Mouse (Mus musculus): ENCODE measurements at regions not wholly inside any gene's neighbourhood (a gene's known extent, or its start where the extent isn't known, plus 50 kb on each side); places are given as distances from the start of the nearest gene placed in this dataset.
A peak's percentile ranks its signal among the peaks of the same experiment; 100 is the strongest.

- DNase-seq, result no peak
These were observed 130.2 kb upstream of the Fstl4 start for GRCm38 (mm10) chr11:52634189-52634588.

- peak; percentile 70 for DNase-seq
These were observed 128.6 kb upstream of the Fstl4 start for GRCm38 (mm10) chr11:52635716-52636389.

DNA sequence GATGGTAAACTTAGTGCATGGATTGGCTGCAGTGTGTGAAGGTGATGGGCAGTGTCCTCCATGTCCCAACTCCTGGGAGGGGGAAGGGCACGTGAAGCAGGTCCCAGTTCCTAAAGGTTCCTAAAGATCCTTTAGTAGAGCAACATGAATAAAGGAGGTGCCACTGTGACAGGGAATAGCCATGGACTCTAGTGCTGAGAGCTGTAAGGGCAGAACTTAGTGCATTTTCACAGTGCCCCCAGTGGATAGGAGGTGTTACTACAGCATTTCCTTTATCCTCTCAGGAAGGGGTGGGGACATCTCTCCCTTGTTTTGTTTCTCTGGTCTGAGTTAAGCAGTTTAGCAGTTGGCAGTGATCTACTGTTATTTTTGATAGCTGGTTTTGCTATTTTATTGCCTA lies 125.5 kb upstream of the Fstl4 start:
- no peak for DNase-seq

GRCm38 (mm10) chr11:52641725-52642338 lies 122.6 kb upstream of the Fstl4 start:
- no peak for DNase-seq

- DNase-seq, result no peak
These were observed 120.2 kb upstream of the Fstl4 start for GRCm38 (mm10) chr11:52644081-52644768.

- no peak for DNase-seq
These were observed 116.1 kb upstream of the Fstl4 start for GRCm38 (mm10) chr11:52648176-52648839.

DNA sequence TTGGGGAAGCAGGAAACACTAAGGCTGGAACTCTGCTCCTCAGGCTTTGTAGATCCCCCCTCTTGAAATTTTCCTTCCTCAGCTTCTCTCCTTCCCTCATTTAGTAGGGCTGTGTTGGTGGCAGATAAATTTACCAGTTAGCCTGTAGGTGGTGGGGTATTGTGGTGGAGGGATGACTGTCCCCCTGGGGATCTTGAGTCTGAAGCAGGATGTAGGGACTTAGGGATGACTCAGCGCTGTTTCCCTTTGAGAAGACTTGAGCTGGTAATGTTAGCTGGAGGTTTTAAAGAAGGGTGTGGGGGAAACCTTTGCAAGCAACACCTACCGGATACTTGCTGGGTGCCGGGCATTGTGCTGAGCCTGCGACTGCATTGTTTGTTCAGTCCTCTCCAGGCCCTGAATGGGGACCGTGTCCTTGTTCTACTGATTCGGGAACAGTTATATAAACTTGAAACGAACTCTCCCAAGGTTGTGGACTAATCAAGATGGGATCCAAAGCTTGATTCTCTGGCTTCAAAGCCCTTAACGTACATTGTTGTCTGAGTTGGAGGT lies 115.5 kb upstream of the Fstl4 start:
- no peak for DNase-seq

DNA sequence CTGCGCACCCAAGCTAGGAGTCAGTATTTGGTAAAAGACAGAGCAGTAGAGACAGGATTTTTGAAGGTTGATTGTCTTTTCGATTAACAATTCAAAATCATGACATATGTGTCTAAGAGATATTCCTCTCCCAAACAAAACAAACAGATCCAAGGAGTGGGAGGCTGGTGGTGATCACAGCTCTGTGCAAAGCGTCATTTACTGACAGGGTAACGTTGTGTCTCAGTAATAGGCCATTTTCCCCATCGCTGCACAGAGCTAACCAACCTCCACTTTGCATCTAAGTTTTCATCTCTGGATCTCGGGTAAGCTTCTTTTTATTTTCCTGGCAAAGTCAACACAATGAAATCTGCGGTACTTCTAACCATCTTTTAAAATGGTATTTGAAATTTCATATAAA lies 109.8 kb upstream of the Fstl4 start:
- DNase-seq, result peak; percentile 57

GRCm38 (mm10) chr11:52655720-52656474 lies 108.5 kb upstream of the Fstl4 start:
- DNase-seq, result no peak

GRCm38 (mm10) chr11:52661234-52661633 lies 103.2 kb upstream of the Fstl4 start:
- no peak for DNase-seq

GRCm38 (mm10) chr11:52661894-52662593 lies 102.4 kb upstream of the Fstl4 start:
- no peak for DNase-seq

GRCm38 (mm10) chr11:52665343-52665742 lies 99.1 kb upstream of the Fstl4 start:
- no peak for DNase-seq

- DNase-seq, result no peak
These were observed 89.4 kb upstream of the Fstl4 start for GRCm38 (mm10) chr11:52675022-52675421.

DNA sequence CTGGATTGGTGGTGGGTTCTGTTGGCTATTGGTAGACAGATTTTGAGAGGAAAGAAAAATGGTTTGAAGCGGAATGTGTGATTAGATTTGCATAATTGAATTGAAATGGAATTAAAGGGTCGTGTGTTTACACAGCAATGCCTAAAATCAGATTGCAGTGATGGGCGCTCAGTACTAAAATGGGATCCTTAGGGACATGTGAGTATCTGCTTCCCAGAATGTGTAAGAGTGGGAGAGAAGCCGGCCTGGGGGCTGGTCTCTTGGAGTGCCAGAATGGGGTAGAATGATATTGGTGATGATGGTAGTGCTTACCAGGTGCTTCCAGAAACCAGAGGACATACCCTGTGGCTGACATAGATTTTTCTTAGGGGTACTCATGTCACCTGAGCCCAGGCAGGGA lies 86.2 kb upstream of the Fstl4 start:
- DNase-seq, result no peak

DNA sequence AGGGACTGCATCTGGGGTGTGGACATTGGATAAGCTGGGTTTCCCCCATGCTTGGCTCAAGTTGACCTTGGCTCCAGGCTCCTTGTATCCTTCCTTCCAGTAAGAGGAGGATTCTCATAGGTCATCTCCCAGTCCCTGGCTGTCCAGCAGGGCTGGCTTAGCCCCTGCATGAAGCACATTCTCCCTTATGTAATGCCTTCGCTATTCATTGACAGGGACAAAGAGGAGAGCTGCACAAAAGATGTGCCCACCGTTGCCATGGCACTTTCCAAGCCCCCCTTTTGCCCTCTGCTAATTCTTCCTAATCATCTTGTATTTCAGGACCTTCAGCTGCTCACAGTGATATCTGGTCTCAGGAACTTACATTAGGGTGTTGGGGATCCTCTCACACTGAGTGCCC lies 79.0 kb upstream of the Fstl4 start:
- no peak for DNase-seq

GRCm38 (mm10) chr11:52692701-52693100 lies 71.7 kb upstream of the Fstl4 start:
- DNase-seq, result no peak

- no peak for DNase-seq
These were observed 62.8 kb upstream of the Fstl4 start for GRCm38 (mm10) chr11:52701682-52702081.

- no peak for DNase-seq
These were observed 61.0 kb upstream of the Fstl4 start for GRCm38 (mm10) chr11:52703391-52703790.

Data from layer of hippocampus, adult 9-11 months (tissue).